Mouse (Mus musculus) spleen, adult 2 months (tissue): ENCODE results near the gene Wars2.

ENCODE experiments used
- CTCF ChIP-seq: fragments of 200-500 bp; IDR thresholded peaks from 2 replicates; pipeline ENCODE4 v1.5.1; 2011; ENCODE audit warnings: mild to moderate bottlenecking, inconsistent platforms; ENCODE audit not compliant: insufficient read depth, insufficient read length, insufficient replicate concordance; ENCODE audit errors: extremely low read depth
- POLR2A ChIP-seq: fragments of 200-500 bp; IDR thresholded peaks from 2 replicates; pipeline ENCODE4 v1.6.1; 2011; ENCODE audit warnings: low read depth, low read length, inconsistent platforms

- TF ChIP-seq POLR2A (no peak), CTCF (no peak)
Observed at GRCm38 (mm10) chr3:99167734-99168133, 26.9 kb downstream of the Wars2 start.
